Mouse (Mus musculus): ENCODE data around the gene Nbas. TPM values are rescaled to one million over a fixed set of nuclear protein-coding genes. Genes with fewer than 3 reads are reported as not detected.

Gene Nbas
- total RNA-seq, 1 experiment: 32.2 TPM

DNA sequence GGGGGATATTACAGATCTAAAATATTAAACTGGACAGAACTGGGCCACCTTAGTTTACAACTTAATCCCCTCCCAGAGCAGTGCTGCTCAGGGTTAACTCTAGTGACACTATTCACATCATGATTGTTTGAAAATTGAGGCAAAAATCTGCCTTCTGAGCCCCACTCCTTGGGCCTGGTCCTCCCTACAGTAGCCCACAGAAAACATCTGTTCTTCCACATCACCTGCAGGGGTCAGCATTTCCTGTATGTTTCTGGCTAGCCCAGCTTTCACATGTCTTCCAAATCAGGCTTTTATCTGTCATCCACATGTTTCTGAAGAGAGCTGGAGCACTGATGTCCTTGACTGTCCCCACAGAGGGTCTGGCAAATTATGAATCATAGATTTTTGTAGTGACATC is 333.5 kb downstream of the Nbas start:
- in situ Hi-C loops (cut with MboI; ENCODE audit: low sequenced_read_pairs in 2 of 2, unreplicated experiment in 2 of 2): no loop called here
- H3K9ac ChIP-seq (ENCODE audit: insufficient read depth, low read depth, low read length, poor library complexity, severe bottlenecking): no peak overlapping the region
- H3K9me3 ChIP-seq (ENCODE audit: control insufficient read depth, insufficient read depth, low read depth, low read length): no peaks in the 10 kb centered on the region
- H3K4me1 ChIP-seq (ENCODE audit: control insufficient read depth in 2 of 2, insufficient read depth in 2 of 2, low read length in 2 of 2, poor library complexity in 1 of 2): no peaks in the 10 kb centered on the region
- H3K27ac ChIP-seq (ENCODE audit: insufficient read depth, low read depth, low read length, poor library complexity, severe bottlenecking): no peak overlapping the region
- TF ChIP-seq CHD2 (IDR thresholded peaks at IDR 0.05; ENCODE audit: low read depth, low read length) (no peak), ZC3H11A (IDR thresholded peaks at IDR 0.05; ENCODE audit: borderline replicate concordance, low read depth, low read length) (0 out of 2 replicates have a peak, but pooled peaks have one; percentile 15)
- no peak overlapping the region for H3K4me3 ChIP-seq (ENCODE audit: insufficient read depth in 1 of 2, low read depth in 1 of 2, low read length in 2 of 2, poor library complexity in 1 of 2, severe bottlenecking in 1 of 2)
- H3K36me3 ChIP-seq (ENCODE audit: control insufficient read depth, insufficient read depth, low read length, poor library complexity, severe bottlenecking): no peaks in the 10 kb centered on the region
- peak; percentile 20 for DNase-seq (ENCODE audit: low read depth, low spot score)

GRCm38 (mm10) chr12:13607021-13607420 is 338.1 kb downstream of the Nbas start:
- Histone ChIP-seq H3K36me3 (ENCODE audit: control insufficient read depth, insufficient read depth, low read length, poor library complexity, severe bottlenecking) (no peaks in the 10 kb centered on the region), H3K9me3 (ENCODE audit: control insufficient read depth, insufficient read depth, low read depth, low read length) (no peaks in the 10 kb centered on the region), H3K4me1 (ENCODE audit: control insufficient read depth in 2 of 2, insufficient read depth in 2 of 2, low read length in 2 of 2, poor library complexity in 1 of 2) (no peaks in the 10 kb centered on the region), H3K27ac (ENCODE audit: insufficient read depth, low read depth, low read length, poor library complexity, severe bottlenecking) (no peak overlapping the region), H3K9ac (ENCODE audit: insufficient read depth, low read depth, low read length, poor library complexity, severe bottlenecking) (no peak overlapping the region), H3K4me3 (ENCODE audit: insufficient read depth in 1 of 2, low read depth in 1 of 2, low read length in 2 of 2, poor library complexity in 1 of 2, severe bottlenecking in 1 of 2) (no peak overlapping the region)
- no peak for DNase-seq (ENCODE audit: low read depth, low spot score)
- in situ Hi-C loops (cut with MboI; ENCODE audit: low sequenced_read_pairs in 2 of 2, unreplicated experiment in 2 of 2): no loop called here
- TF ChIP-seq ZC3H11A (IDR thresholded peaks at IDR 0.05; ENCODE audit: borderline replicate concordance, low read depth, low read length): no peak
- TF ChIP-seq CHD2 (IDR thresholded peaks at IDR 0.05; ENCODE audit: low read depth, low read length): no peak
- TF ChIP-seq HCFC1 (IDR thresholded peaks at IDR 0.05; ENCODE audit: borderline replicate concordance, insufficient read depth, low read length): no peak
- no peak for TF ChIP-seq MAFK (IDR thresholded peaks at IDR 0.05; ENCODE audit: insufficient read depth, low read depth, low read length)
- no peak for TF ChIP-seq ZNF384 (IDR thresholded peaks at IDR 0.05; ENCODE audit: low read depth, low read length)

GRCm38 (mm10) chr12:13609027-13609426 is 340.1 kb downstream of the Nbas start:
- in situ Hi-C loops (cut with MboI; ENCODE audit: low sequenced_read_pairs in 2 of 2, unreplicated experiment in 2 of 2): no loop called here
- no peak overlapping the region for H3K9ac ChIP-seq (ENCODE audit: insufficient read depth, low read depth, low read length, poor library complexity, severe bottlenecking)
- H3K36me3 ChIP-seq (ENCODE audit: control insufficient read depth, insufficient read depth, low read length, poor library complexity, severe bottlenecking): no peaks in the 10 kb centered on the region
- DNase-seq (ENCODE audit: low read depth, low spot score): no peak
- H3K4me1 ChIP-seq (ENCODE audit: control insufficient read depth in 2 of 2, insufficient read depth in 2 of 2, low read length in 2 of 2, poor library complexity in 1 of 2): no peaks in the 10 kb centered on the region
- H3K4me3 ChIP-seq (ENCODE audit: insufficient read depth in 1 of 2, low read depth in 1 of 2, low read length in 2 of 2, poor library complexity in 1 of 2, severe bottlenecking in 1 of 2): no peak overlapping the region
- no peak for TF ChIP-seq HCFC1 (IDR thresholded peaks at IDR 0.05; ENCODE audit: borderline replicate concordance, insufficient read depth, low read length)
- TF ChIP-seq CHD2 (IDR thresholded peaks at IDR 0.05; ENCODE audit: low read depth, low read length): no peak
- TF ChIP-seq ZNF384 (IDR thresholded peaks at IDR 0.05; ENCODE audit: low read depth, low read length): no peak
- H3K27ac ChIP-seq (ENCODE audit: insufficient read depth, low read depth, low read length, poor library complexity, severe bottlenecking): no peak overlapping the region
- H3K9me3 ChIP-seq (ENCODE audit: control insufficient read depth, insufficient read depth, low read depth, low read length): no peaks in the 10 kb centered on the region

DNA sequence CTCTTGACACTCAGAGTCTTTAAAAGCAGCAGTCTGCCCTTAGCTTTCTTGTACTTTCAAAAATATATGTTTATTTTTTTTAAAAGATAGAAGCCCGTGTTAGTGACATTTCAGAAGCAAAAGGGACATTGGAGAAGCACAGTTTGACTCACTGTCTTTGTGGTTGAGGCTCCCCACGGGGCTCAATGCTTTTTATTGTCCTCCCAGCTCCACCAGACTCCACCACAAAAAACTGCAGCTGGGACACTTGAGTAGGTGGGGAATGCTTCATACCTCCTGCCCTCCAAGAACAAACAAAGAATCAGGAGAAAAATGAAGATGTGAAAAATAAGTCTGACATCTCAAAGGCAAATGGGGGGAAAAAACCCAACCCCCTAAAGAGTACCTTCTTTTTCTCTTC is 344.1 kb downstream of the Nbas start:
- H3K4me3 ChIP-seq (ENCODE audit: insufficient read depth in 1 of 2, low read depth in 1 of 2, low read length in 2 of 2, poor library complexity in 1 of 2, severe bottlenecking in 1 of 2): no peak overlapping the region
- H3K4me1 ChIP-seq (ENCODE audit: control insufficient read depth in 2 of 2, insufficient read depth in 2 of 2, low read length in 2 of 2, poor library complexity in 1 of 2): no peaks in the 10 kb centered on the region
- no peak overlapping the region for H3K27ac ChIP-seq (ENCODE audit: insufficient read depth, low read depth, low read length, poor library complexity, severe bottlenecking)
- no peaks in the 10 kb centered on the region for H3K36me3 ChIP-seq (ENCODE audit: control insufficient read depth, insufficient read depth, low read length, poor library complexity, severe bottlenecking)
- in situ Hi-C loops (cut with MboI; ENCODE audit: low sequenced_read_pairs in 2 of 2, unreplicated experiment in 2 of 2): no loop called here
- H3K9ac ChIP-seq (ENCODE audit: insufficient read depth, low read depth, low read length, poor library complexity, severe bottlenecking): no peak overlapping the region
- no peak for DNase-seq (ENCODE audit: low read depth, low spot score)
- TF ChIP-seq MAFK (IDR thresholded peaks at IDR 0.05; ENCODE audit: insufficient read depth, low read depth, low read length): no peak
- no peak for TF ChIP-seq ZC3H11A (IDR thresholded peaks at IDR 0.05; ENCODE audit: borderline replicate concordance, low read depth, low read length)
- no peak for TF ChIP-seq CHD2 (IDR thresholded peaks at IDR 0.05; ENCODE audit: low read depth, low read length)
- TF ChIP-seq HCFC1 (IDR thresholded peaks at IDR 0.05; ENCODE audit: borderline replicate concordance, insufficient read depth, low read length): no peak
- no peak for TF ChIP-seq ZNF384 (IDR thresholded peaks at IDR 0.05; ENCODE audit: low read depth, low read length)
- no peaks in the 10 kb centered on the region for H3K9me3 ChIP-seq (ENCODE audit: control insufficient read depth, insufficient read depth, low read depth, low read length)

- Histone ChIP-seq H3K9ac (ENCODE audit: insufficient read depth, low read depth, low read length, poor library complexity, severe bottlenecking) (no peak overlapping the region), H3K36me3 (ENCODE audit: control insufficient read depth, insufficient read depth, low read length, poor library complexity, severe bottlenecking) (no peaks in the 10 kb centered on the region), H3K4me1 (ENCODE audit: control insufficient read depth in 2 of 2, insufficient read depth in 2 of 2, low read length in 2 of 2, poor library complexity in 1 of 2) (no peaks in the 10 kb centered on the region), H3K9me3 (ENCODE audit: control insufficient read depth, insufficient read depth, low read depth, low read length) (no peaks in the 10 kb centered on the region), H3K27ac (ENCODE audit: insufficient read depth, low read depth, low read length, poor library complexity, severe bottlenecking) (no peak overlapping the region), H3K4me3 (ENCODE audit: insufficient read depth in 1 of 2, low read depth in 1 of 2, low read length in 2 of 2, poor library complexity in 1 of 2, severe bottlenecking in 1 of 2) (no peak overlapping the region)
- no peak for DNase-seq (ENCODE audit: low read depth, low spot score)
- in situ Hi-C loops (cut with MboI; ENCODE audit: low sequenced_read_pairs in 2 of 2, unreplicated experiment in 2 of 2): no loop called here
- TF ChIP-seq ZC3H11A (IDR thresholded peaks at IDR 0.05; ENCODE audit: borderline replicate concordance, low read depth, low read length): no peak
- no peak for TF ChIP-seq CHD2 (IDR thresholded peaks at IDR 0.05; ENCODE audit: low read depth, low read length)
- TF ChIP-seq MAFK (IDR thresholded peaks at IDR 0.05; ENCODE audit: insufficient read depth, low read depth, low read length): no peak
- no peak for TF ChIP-seq ZNF384 (IDR thresholded peaks at IDR 0.05; ENCODE audit: low read depth, low read length)
- no peak for TF ChIP-seq HCFC1 (IDR thresholded peaks at IDR 0.05; ENCODE audit: borderline replicate concordance, insufficient read depth, low read length)
These were observed 346.7 kb downstream of the Nbas start for GRCm38 (mm10) chr12:13615661-13616060.
